Mouse (Mus musculus) forebrain, embryonic 16.5 days (tissue): ENCODE results near the gene Msx3. TPM values are rescaled to one million over a fixed set of nuclear protein-coding genes. Genes with fewer than 3 reads are reported as not detected.
A peak's percentile ranks its signal among the peaks of the same experiment; 100 is the strongest.

Source experiments
- ATAC-seq: fragments of 200-750 bp; cut with Nextera tagmentation; 2 replicates; pipeline ENCODE4 v1.8.0; 2017; ENCODE audit warnings: mild to moderate bottlenecking, moderate library complexity
- H3K27ac ChIP-seq: fragments of 300-500 bp; sonication (generic); 2 replicates; pipeline ENCODE4 v1.5.1; 2014; ENCODE audit warnings: low read length, control low read depth
- H3K27me3 ChIP-seq: fragments of 300-500 bp; sonication (generic); replicated peaks from 2 replicates; pipeline ENCODE4 v1.6.1; 2014; ENCODE audit warnings: low read length; ENCODE audit not compliant: control insufficient read depth, insufficient read depth
- H3K36me3 ChIP-seq: fragments of 300-500 bp; sonication (generic); 2 replicates; pipeline ENCODE4 v1.6.1; 2014; ENCODE audit not compliant: control insufficient read depth, insufficient read depth
- H3K4me1 ChIP-seq: fragments of 300-500 bp; sonication (generic); replicated peaks from 2 replicates; pipeline ENCODE4 v1.6.1; 2014; ENCODE audit warnings: low read length; ENCODE audit not compliant: control insufficient read depth, insufficient read depth
- H3K4me2 ChIP-seq: fragments of 300-500 bp; sonication (generic); 2 replicates; pipeline ENCODE4 v1.6.1; 2014; ENCODE audit warnings: mild to moderate bottlenecking, low read length, control low read depth
- H3K4me3 ChIP-seq: fragments of 300-500 bp; sonication (generic); replicated peaks from 2 replicates; pipeline ENCODE4 v1.5.1; 2014; ENCODE audit warnings: mild to moderate bottlenecking, low read length, control low read depth
- H3K9ac ChIP-seq: fragments of 300-500 bp; sonication (generic); replicated peaks from 2 replicates; pipeline ENCODE4 v1.6.1; 2014; ENCODE audit warnings: low read depth, low read length, control low read depth
- H3K9me3 ChIP-seq: fragments of 300-500 bp; sonication (generic); 2 replicates; pipeline ENCODE4 v1.6.1; 2016; ENCODE audit warnings: low read length; ENCODE audit not compliant: control insufficient read depth
- WGBS: fragments of 180-500 bp; shearing (Covaris S2); extraction: QIAGEN DNeasy Blood & Tissue Kit; methylation state at CpG from one replicate; pipeline ENCODE4 v1.1.7; 2014; 5-methylcytosine and 5-hydroxymethylcytosine counted together
- polyA plus RNA-seq: library from polyadenylated mRNA; unstranded; fragments of >200 nt; fragmentation: Nextera tagmentation; extraction: Ambion mirVana; gene quantifications from 2 replicates; pipeline ENCODE4 v1.2.1, GENCODE M21; 2015

Gene Msx3
- polyA plus RNA-seq, 1 experiment from 2014 or later: 1.7 TPM

GRCm38 (mm10) chr7:140059601-140060000 lies 10.7 kb upstream of the Msx3 start:
- Histone ChIP-seq H3K4me3 (no peak overlapping the region), H3K4me2 (no peak overlapping the region), H3K27me3 (0 out of 2 replicates have a peak, but pooled peaks cover 5% of the 10 kb centered on the region), H3K9me3 (no peaks in the 10 kb centered on the region), H3K9ac (no peak overlapping the region), H3K27ac (no peak overlapping the region), H3K4me1 (peaks cover 34% of the 10 kb centered on the region), H3K36me3 (no peaks in the 10 kb centered on the region)
- WGBS: 30% methylated on average over 4 of the region's 4 CpGs
- ATAC-seq: no peak

GRCm38 (mm10) chr7:140058528-140058927 lies 9.6 kb upstream of the Msx3 start:
- Histone ChIP-seq H3K36me3 (no peaks in the 10 kb centered on the region), H3K27me3 (peaks cover 2% of the 10 kb centered on the region; the same call in 1 of the 2 replicates), H3K27ac (peak overlapping the region; percentile 29), H3K4me3 (peak overlapping the region; percentile 61), H3K9ac (peak overlapping the region; percentile 87), H3K4me1 (peaks cover 34% of the 10 kb centered on the region), H3K4me2 (peak overlapping the region; percentile 86), H3K9me3 (no peaks in the 10 kb centered on the region)
- no peak for ATAC-seq
- 9% methylated on average over 7 of the region's 7 CpGs for WGBS

GRCm38 (mm10) chr7:140057413-140058407 lies 8.8 kb upstream of the Msx3 start:
- no peaks in the 10 kb centered on the region for H3K36me3 ChIP-seq
- no peaks in the 10 kb centered on the region for H3K9me3 ChIP-seq
- 2% methylated on average over 53 of the region's 53 CpGs for WGBS
- ATAC-seq: peak; percentile 62
- H3K4me3 ChIP-seq: peak overlapping the region; percentile 61
- peak overlapping the region; percentile 86 for H3K4me2 ChIP-seq
- H3K4me1 ChIP-seq: peaks cover 34% of the 10 kb centered on the region
- H3K27ac ChIP-seq: peak overlapping the region; percentile 29
- H3K9ac ChIP-seq: peak overlapping the region; percentile 87
- peaks cover 10% of the 10 kb centered on the region; the same call in 1 of the 2 replicates for H3K27me3 ChIP-seq

- Histone ChIP-seq H3K27ac (no peak overlapping the region), H3K4me2 (no peak overlapping the region), H3K4me1 (peaks cover 20% of the 10 kb centered on the region), H3K36me3 (no peaks in the 10 kb centered on the region), H3K4me3 (no peak overlapping the region), H3K27me3 (peaks cover 38% of the 10 kb centered on the region), H3K9me3 (no peaks in the 10 kb centered on the region), H3K9ac (no peak overlapping the region)
- no peak for ATAC-seq
- 54% methylated on average over 4 of the region's 4 CpGs for WGBS
Observed at GRCm38 (mm10) chr7:140054124-140054523, 5.2 kb upstream of the Msx3 start.

- WGBS: under 1% methylated on average over 34 of the region's 34 CpGs
- H3K27ac ChIP-seq: no peak overlapping the region
- 0 out of 2 replicates have a peak overlapping the region, but pooled peaks have one; percentile 28 for H3K9ac ChIP-seq
- peaks cover 77% of the 10 kb centered on the region for H3K27me3 ChIP-seq
- H3K4me1 ChIP-seq: peaks cover 23% of the 10 kb centered on the region
- no peaks in the 10 kb centered on the region for H3K9me3 ChIP-seq
- peak overlapping the region; percentile 42 for H3K4me3 ChIP-seq
- peak; percentile 79 for ATAC-seq
- no peaks in the 10 kb centered on the region for H3K36me3 ChIP-seq
- peak overlapping the region; percentile 65 for H3K4me2 ChIP-seq
Observed at GRCm38 (mm10) chr7:140049115-140049689, 313 bp upstream of the Msx3 start.

GRCm38 (mm10) chr7:140047811-140048311 lies 1.0 kb downstream of the Msx3 start:
- Histone ChIP-seq H3K4me1 (peaks cover 23% of the 10 kb centered on the region), H3K36me3 (no peaks in the 10 kb centered on the region), H3K27ac (no peak overlapping the region), H3K9me3 (no peaks in the 10 kb centered on the region), H3K4me3 (peak overlapping the region; percentile 42), H3K9ac (peak overlapping the region; percentile 38), H3K4me2 (peak overlapping the region; percentile 65), H3K27me3 (peaks cover 71% of the 10 kb centered on the region)
- ATAC-seq: peak; percentile 34
- under 1% methylated on average over 33 of the region's 33 CpGs for WGBS

GRCm38 (mm10) chr7:140045546-140045945 lies 3.3 kb downstream of the Msx3 start:
- H3K4me1 ChIP-seq: peaks cover 23% of the 10 kb centered on the region
- no peak overlapping the region for H3K4me3 ChIP-seq
- no peaks in the 10 kb centered on the region for H3K9me3 ChIP-seq
- 74% methylated on average over 4 of the region's 4 CpGs for WGBS
- no peak overlapping the region for H3K4me2 ChIP-seq
- H3K27ac ChIP-seq: no peak overlapping the region
- H3K9ac ChIP-seq: no peak overlapping the region
- peaks cover 51% of the 10 kb centered on the region for H3K27me3 ChIP-seq
- no peak for ATAC-seq
- H3K36me3 ChIP-seq: peaks cover 4% of the 10 kb centered on the region

GRCm38 (mm10) chr7:140042728-140043127 lies 6.2 kb downstream of the Msx3 start:
- ATAC-seq: no peak
- Histone ChIP-seq H3K36me3 (peaks cover 6% of the 10 kb centered on the region), H3K27ac (no peak overlapping the region), H3K4me3 (no peak overlapping the region), H3K4me1 (peaks cover 3% of the 10 kb centered on the region), H3K4me2 (no peak overlapping the region), H3K27me3 (peaks cover 26% of the 10 kb centered on the region), H3K9ac (no peak overlapping the region), H3K9me3 (no peaks in the 10 kb centered on the region)
- WGBS: 63% methylated on average over 3 of the region's 3 CpGs

GRCm38 (mm10) chr7:140037171-140037555 lies 11.7 kb downstream of the Msx3 start:
- Histone ChIP-seq H3K27me3 (no peaks in the 10 kb centered on the region), H3K27ac (no peak overlapping the region), H3K36me3 (peaks cover 15% of the 10 kb centered on the region), H3K4me1 (peaks cover 21% of the 10 kb centered on the region), H3K9me3 (no peaks in the 10 kb centered on the region), H3K4me2 (peak overlapping the region; percentile 67), H3K4me3 (peak overlapping the region; percentile 86), H3K9ac (peak overlapping the region; percentile 93)
- ATAC-seq: no peak
- WGBS: 58% methylated on average over 3 of the region's 3 CpGs
